Mouse (Mus musculus) heart, embryonic 16.5 days (tissue): ENCODE measurements at regions not wholly inside any gene's neighbourhood (a gene's known extent, or its start where the extent isn't known, plus 50 kb on each side); places are given as distances from the start of the nearest gene placed in this dataset.
"Not testable (repeated sequence)": the region's sequence is repeated elsewhere in the genome, so short reads cannot be mapped to it uniquely, and the experiment has no call there.

ENCODE experiments used
- ATAC-seq: fragments of 200-750 bp; cut with Nextera tagmentation; replicated peaks from 2 replicates; pipeline ENCODE4 v1.8.0; 2017; ENCODE audit warnings: moderate number of reproducible peaks; ENCODE audit not compliant: insufficient read depth, low FRiP score; ENCODE audit errors: extremely low read depth
- H3K27ac ChIP-seq: fragments of 300-500 bp; sonication (generic); 2 replicates; pipeline ENCODE4 v1.5.1; 2014; ENCODE audit warnings: mild to moderate bottlenecking, low read length, control low read depth, moderate library complexity
- H3K27me3 ChIP-seq: fragments of 300-500 bp; sonication (generic); 2 replicates; pipeline ENCODE4 v1.6.1; 2014; ENCODE audit warnings: low read length, mixed read lengths; ENCODE audit not compliant: control insufficient read depth, insufficient read depth
- H3K36me3 ChIP-seq: fragments of 300-500 bp; sonication (generic); 2 replicates; pipeline ENCODE4 v1.6.1; 2014; ENCODE audit not compliant: control insufficient read depth, insufficient read depth
- H3K4me1 ChIP-seq: fragments of 300-500 bp; sonication (generic); 2 replicates; pipeline ENCODE4 v1.6.1; 2014; ENCODE audit warnings: low read length, mixed read lengths; ENCODE audit not compliant: control insufficient read depth, insufficient read depth
- H3K4me2 ChIP-seq: fragments of 300-500 bp; sonication (generic); 2 replicates; pipeline ENCODE4 v1.6.1; 2014; ENCODE audit warnings: low read depth, mild to moderate bottlenecking, control low read depth, low read length
- H3K4me3 ChIP-seq: fragments of 300-500 bp; sonication (generic); 2 replicates; pipeline ENCODE4 v1.5.1; 2014; ENCODE audit warnings: mild to moderate bottlenecking, control low read depth, low read length
- H3K9ac ChIP-seq: fragments of 300-500 bp; sonication (generic); 2 replicates; pipeline ENCODE4 v1.6.1; 2014; ENCODE audit warnings: low read length, control low read depth
- H3K9me3 ChIP-seq: fragments of 300-500 bp; sonication (generic); replicated peaks from 2 replicates; pipeline ENCODE4 v1.6.1; 2016; ENCODE audit warnings: low read length; ENCODE audit not compliant: control insufficient read depth
- WGBS: fragments of 180-500 bp; shearing (Covaris S2); extraction: QIAGEN DNeasy Blood & Tissue Kit; methylation state at CpG from one replicate; pipeline ENCODE4 v1.1.7; 2014; 5-methylcytosine and 5-hydroxymethylcytosine counted together

DNA sequence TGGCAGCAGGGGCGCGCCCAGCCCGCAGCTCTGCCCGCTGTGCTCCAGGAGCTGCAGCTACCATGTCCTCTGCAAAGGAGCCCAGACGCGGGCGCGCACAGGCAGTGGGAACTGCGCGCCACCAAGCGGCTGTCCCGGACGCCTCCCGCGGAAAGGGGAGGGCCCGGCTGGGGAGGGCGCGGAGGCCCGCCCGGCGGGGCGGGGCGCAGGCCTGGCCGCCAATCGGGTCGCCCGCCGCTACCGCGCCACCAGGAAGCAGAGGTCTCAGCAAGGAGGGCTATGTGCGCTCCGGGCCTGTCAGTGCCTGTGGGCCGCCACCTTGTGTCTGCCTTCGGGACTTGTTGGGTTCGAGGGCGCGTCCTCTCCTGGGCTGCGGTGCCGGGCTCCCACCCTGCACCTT lies 367.0 kb upstream of the Ywhaq start:
- not testable (repeated sequence) for H3K27me3 ChIP-seq, H3K4me1 ChIP-seq, H3K27ac ChIP-seq, H3K36me3 ChIP-seq, H3K9me3 ChIP-seq
- H3K9ac ChIP-seq, result peak overlapping the region; percentile 57; the same call in 1 of the 2 replicates
- under 1% methylated on average over 33 of the region's 39 CpGs for WGBS
- peak; percentile 85 for ATAC-seq
- H3K4me3 ChIP-seq, result peak overlapping the region; percentile 51
- peak overlapping the region; percentile 60 for H3K4me2 ChIP-seq

- H3K4me1 ChIP-seq, H3K27ac ChIP-seq, ATAC-seq, H3K27me3 ChIP-seq, H3K9ac ChIP-seq, H3K36me3 ChIP-seq, H3K9me3 ChIP-seq: not testable (repeated sequence)
- WGBS, result 3% methylated on average over 24 of the region's 45 CpGs
- Histone ChIP-seq H3K4me2 (peak overlapping the region; percentile 56), H3K4me3 (peak overlapping the region; percentile 42)
Observed at GRCm38 (mm10) chr12:21778717-21779116, 361.3 kb upstream of the Ywhaq start.

DNA sequence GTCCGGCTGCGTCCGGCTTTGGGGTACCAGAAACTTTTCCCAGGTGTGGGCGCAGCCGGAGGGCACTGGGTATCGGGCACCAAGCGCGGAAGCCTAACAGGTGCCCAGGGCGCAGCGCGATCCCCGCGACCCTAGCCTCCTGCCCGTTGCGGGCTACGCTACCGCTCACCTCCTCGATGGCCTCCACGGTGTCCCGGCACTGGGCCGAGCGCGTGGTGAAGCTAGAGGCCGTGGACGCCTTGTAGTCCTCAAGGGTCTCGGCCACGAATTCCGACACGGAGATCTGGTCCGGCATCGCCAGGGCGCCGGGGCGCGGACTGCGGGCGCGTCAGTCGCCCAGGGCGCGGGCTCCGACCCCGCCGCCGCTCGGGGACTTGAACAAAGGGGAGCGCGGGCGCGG lies 360.9 kb upstream of the Ywhaq start:
- not testable (repeated sequence) for H3K27ac ChIP-seq, H3K4me1 ChIP-seq, H3K9me3 ChIP-seq, H3K27me3 ChIP-seq, ATAC-seq, H3K36me3 ChIP-seq
- Histone ChIP-seq H3K4me3 (peak overlapping the region; percentile 42), H3K4me2 (peak overlapping the region; percentile 56), H3K9ac (0 out of 2 replicates have a peak overlapping the region, but pooled peaks have one; percentile 25)
- 20% methylated on average over 42 of the region's 50 CpGs for WGBS

DNA sequence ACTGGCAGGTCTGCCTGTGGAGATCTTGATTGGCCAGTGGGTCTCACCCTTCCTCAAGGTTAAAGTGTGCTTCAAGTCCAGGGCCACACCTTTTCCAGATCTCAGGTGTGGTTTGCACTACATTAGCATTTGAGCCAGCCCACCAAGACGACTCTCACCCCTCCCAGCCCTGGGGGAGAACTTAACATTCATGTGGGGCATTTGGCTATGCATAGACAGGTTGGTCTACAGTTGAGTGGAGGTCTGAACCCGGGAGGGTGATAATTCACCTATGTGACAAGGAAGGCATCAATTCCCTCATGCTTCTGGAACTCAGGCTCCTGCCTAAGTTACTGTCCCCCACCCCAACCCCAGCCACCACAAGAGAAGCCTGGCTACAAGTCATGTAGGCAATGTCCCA lies 350.3 kb upstream of the Ywhaq start:
- not testable (repeated sequence) for H3K4me1 ChIP-seq, H3K4me3 ChIP-seq, H3K9me3 ChIP-seq, H3K36me3 ChIP-seq, H3K9ac ChIP-seq, ATAC-seq, H3K27ac ChIP-seq, H3K4me2 ChIP-seq, H3K27me3 ChIP-seq
- 82% methylated on average over 2 of the region's 2 CpGs for WGBS
